ENCODE assay signal across 10 mouse cellular contexts in the genomic region with DNA sequence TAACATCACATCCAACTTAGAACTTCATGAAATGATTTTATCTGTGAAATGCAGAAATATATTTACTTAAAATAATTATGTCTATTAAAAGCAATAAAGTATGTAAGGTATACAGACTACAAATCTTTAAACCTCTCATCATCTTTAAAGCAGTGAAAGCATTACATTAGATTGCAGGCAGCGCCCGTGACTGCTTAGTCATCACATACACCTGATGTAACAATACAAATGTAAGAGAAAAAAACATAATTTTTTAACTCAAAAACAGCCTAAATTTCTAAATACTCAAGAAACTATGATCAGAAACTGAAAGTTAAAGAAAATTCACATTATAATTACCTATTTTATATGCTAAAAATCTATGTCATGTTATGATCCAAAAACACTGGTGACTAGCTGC. TPM values are rescaled to one million over a fixed set of nuclear protein-coding genes. Genes with fewer than 3 reads are reported as not detected.
DNase-seq lines count a peak whose midpoint lies in the region; ATAC-seq and TF ChIP-seq lines count a peak whose summit lies in the region.
"Had no signal": no experiment of that assay in that cellular context is flagged by ENCODE, and none has a peak within 500 bp of the region (broad histone marks: within the 10 kb centered on the region; RNA-seq: fewer than 3 reads in every experiment).

No protein-coding gene starts in this region.

- no peaks in the 10 kb centered on the region for H3K27me3 ChIP-seq in forebrain, embryonic 14.5 days (replicated peaks; ENCODE audit: control insufficient read depth, insufficient read depth, low read length)
- no peaks in the 10 kb centered on the region for H3K27me3 ChIP-seq in forebrain, embryonic 10.5 days (ENCODE audit: poor library complexity, severe bottlenecking)
- H3K27me3 ChIP-seq in liver, adult 2 months (ENCODE audit: control insufficient read depth, insufficient read depth, low read length), result no peaks in the 10 kb centered on the region
- no peaks in the 10 kb centered on the region for H3K27me3 ChIP-seq in hindbrain, embryonic 12.5 days
- no peaks in the 10 kb centered on the region for H3K27me3 ChIP-seq in midbrain, postnatal 0 days (ENCODE audit: insufficient read depth, low read length)

- H3K4me3 ChIP-seq in forebrain, embryonic 14.5 days (ENCODE audit: low read depth, low read length), result peak overlapping the region; percentile 16; the same call in 1 of the 2 replicates
- H3K4me3 ChIP-seq in forebrain, embryonic 10.5 days, result no peak overlapping the region
- peak overlapping the region; percentile 10; the same call in 1 of the 2 replicates for H3K4me3 ChIP-seq in liver, adult 2 months (ENCODE audit: insufficient read depth, low read depth, low read length)
- no peak overlapping the region for H3K4me3 ChIP-seq in hindbrain, embryonic 12.5 days
- peak overlapping the region; percentile 25; the same call in 1 of the 2 replicates for H3K4me3 ChIP-seq in midbrain, postnatal 0 days (ENCODE audit: low read depth, low read length)

- ATAC-seq in forebrain, embryonic 14.5 days, result no peak
- ATAC-seq in hindbrain, embryonic 12.5 days (ENCODE audit: low FRiP score), result no peak
- ATAC-seq in midbrain, postnatal 0 days (ENCODE audit: low FRiP score), result no peak
- no peak for ATAC-seq in CD4-positive, CD25-positive, alpha-beta regulatory T cell, adult 4 months

- H3K9ac ChIP-seq in forebrain, embryonic 14.5 days (ENCODE audit: low read length), result no peak overlapping the region
- no peak overlapping the region for H3K9ac ChIP-seq in liver, adult 2 months (ENCODE audit: low read depth, low read length)
- H3K9ac ChIP-seq in hindbrain, embryonic 12.5 days, result no peak overlapping the region
- no peak overlapping the region for H3K9ac ChIP-seq in midbrain, postnatal 0 days (replicated peaks; ENCODE audit: low read length, poor library complexity, severe bottlenecking)

- H3K36me3 ChIP-seq in forebrain, embryonic 14.5 days (ENCODE audit: control insufficient read depth, insufficient read depth, low read length), result peaks cover 29% of the 10 kb centered on the region
- peaks cover 73% of the 10 kb centered on the region for H3K36me3 ChIP-seq in forebrain, embryonic 10.5 days (replicated peaks)
- H3K36me3 ChIP-seq in liver, adult 2 months (ENCODE audit: control insufficient read depth, insufficient read depth, low read length), result peaks cover 26% of the 10 kb centered on the region
- peaks cover 14% of the 10 kb centered on the region for H3K36me3 ChIP-seq in hindbrain, embryonic 12.5 days
- H3K36me3 ChIP-seq in midbrain, postnatal 0 days (ENCODE audit: insufficient read depth, low read length), result peaks cover 3% of the 10 kb centered on the region; the same call in 1 of the 2 replicates

- H3K9me3 ChIP-seq in forebrain, embryonic 14.5 days (replicated peaks; ENCODE audit: control insufficient read depth, low read length), result no peaks in the 10 kb centered on the region
- no peaks in the 10 kb centered on the region for H3K9me3 ChIP-seq in forebrain, embryonic 10.5 days
- no peaks in the 10 kb centered on the region for H3K9me3 ChIP-seq in hindbrain, embryonic 12.5 days (replicated peaks)
- H3K9me3 ChIP-seq in midbrain, postnatal 0 days (ENCODE audit: low read length), result no peaks in the 10 kb centered on the region

- no peak overlapping the region for H3K27ac ChIP-seq in forebrain, embryonic 14.5 days (ENCODE audit: low read depth, low read length)
- H3K27ac ChIP-seq in forebrain, embryonic 10.5 days, result no peak overlapping the region
- H3K27ac ChIP-seq in liver, adult 2 months (replicated peaks; ENCODE audit: insufficient read depth, low read depth, low read length), result no peak overlapping the region
- no peak overlapping the region for H3K27ac ChIP-seq in hindbrain, embryonic 12.5 days
- no peak overlapping the region for H3K27ac ChIP-seq in midbrain, postnatal 0 days (ENCODE audit: low read depth, low read length)

- WGBS in forebrain, embryonic 14.5 days, result 45% methylated on average over 2 of the region's 2 CpGs
- 93% methylated on average over 2 of the region's 2 CpGs for WGBS in forebrain, embryonic 10.5 days
- WGBS in liver, adult 2 months, result 17% methylated on average over 2 of the region's 2 CpGs
- 76% methylated on average over 2 of the region's 2 CpGs for WGBS in hindbrain, embryonic 12.5 days
- 29% methylated on average over 2 of the region's 2 CpGs for WGBS in midbrain, postnatal 0 days

- no peak for TF ChIP-seq POLR2A in liver, adult 2 months (IDR thresholded peaks at IDR 0.05; ENCODE audit: extremely low read depth, insufficient read depth, low read length)

- peak; percentile 31 for DNase-seq in forebrain, embryonic 14.5 days (ENCODE audit: low spot score)
- DNase-seq in forebrain, embryonic 10.5 days (ENCODE audit: extremely low spot score, low spot score), result no peak
- no peak for DNase-seq in liver, adult 2 months (ENCODE audit: extremely low read depth, low read depth, low spot score)
- no peak for DNase-seq in liver
- DNase-seq in midbrain, postnatal 0 days (ENCODE audit: low spot score), result no peak
- no peak for DNase-seq in testis, postnatal 10 days (ENCODE audit: low spot score)
- DNase-seq: kidney, adult 2 months; retina, postnatal 1 day had no signal

- TF ChIP-seq CTCF in liver, adult 2 months (IDR thresholded peaks at IDR 0.05; ENCODE audit: low read depth, low read length), result no peak
- TF ChIP-seq CTCF in midbrain, postnatal 0 days (IDR thresholded peaks at IDR 0.05), result no peak

- H3K79me2 ChIP-seq in liver, adult 2 months (ENCODE audit: control insufficient read depth, insufficient read depth, low read length), result peaks cover 17% of the 10 kb centered on the region

- peak overlapping the region; percentile 50 for H3K4me2 ChIP-seq in forebrain, embryonic 14.5 days (ENCODE audit: low read length)
- peak overlapping the region; percentile 34; the same call in 1 of the 2 replicates for H3K4me2 ChIP-seq in hindbrain, embryonic 12.5 days (replicated peaks)
- peak overlapping the region; percentile 48 for H3K4me2 ChIP-seq in midbrain, postnatal 0 days (ENCODE audit: low read depth, low read length, poor library complexity, severe bottlenecking)

- H3K4me1 ChIP-seq in forebrain, embryonic 14.5 days (ENCODE audit: control insufficient read depth, insufficient read depth, low read length), result peaks cover 10% of the 10 kb centered on the region
- peaks cover 27% of the 10 kb centered on the region for H3K4me1 ChIP-seq in forebrain, embryonic 10.5 days
- H3K4me1 ChIP-seq in liver, adult 2 months (ENCODE audit: control insufficient read depth, insufficient read depth, low read length), result peaks cover 12% of the 10 kb centered on the region; the same call in 1 of the 2 replicates
- H3K4me1 ChIP-seq in hindbrain, embryonic 12.5 days, result peaks cover 9% of the 10 kb centered on the region
- H3K4me1 ChIP-seq in midbrain, postnatal 0 days (ENCODE audit: insufficient read depth, low read length), result no peaks in the 10 kb centered on the region; the same call in 1 of the 2 replicates

RNA-seq across cellular contexts. Expression of gene Chd2, which starts 11.5 kb away (rescaled TPM):
- polyA plus RNA-seq in forebrain, embryonic 14.5 days (2014; fragmentation: Nextera tagmentation; extraction: Ambion mirVana), result 40.2 and 43.4 TPM in 2 replicates
- 45.1 and 45.7 TPM in 2 replicates for polyA plus RNA-seq in forebrain, embryonic 10.5 days (2016; fragmentation: Nextera tagmentation; extraction: Ambion mirVana)
- 40.0 and 42.0 TPM in 2 replicates for total RNA-seq in liver, adult 2 months (2014; rRNA removed)
- polyA plus RNA-seq in liver, adult 2 months (2012; rRNA removed), result 16.9 and 20.1 TPM in 2 replicates
- polyA plus RNA-seq in hindbrain, embryonic 12.5 days (2016; fragmentation: Nextera tagmentation; extraction: Ambion mirVana), result 63.6 and 67.9 TPM in 2 replicates
- total RNA-seq in midbrain, postnatal 0 days (2014; rRNA removed), result 34.0 and 34.4 TPM in 2 replicates
- polyA plus RNA-seq in midbrain, postnatal 0 days (2015; fragmentation: Nextera tagmentation; extraction: Ambion mirVana), result 33.2 and 43.8 TPM in 2 replicates
- 100 to 1,000 TPM; 223 to 256 TPM for polyA plus RNA-seq in CD4-positive, CD25-positive, alpha-beta regulatory T cell, adult 4 months (2017; shearing (Covaris generic))

Comparison
In these comparisons a context has a peak if more than half of its experiments do, and no peak if none do; other contexts are left out.
1. H3K4me3 ChIP-seq: peak in forebrain, embryonic 14.5 days (single experiment), liver, adult 2 months (single experiment) and midbrain, postnatal 0 days (single experiment); none in forebrain, embryonic 10.5 days (single experiment) and hindbrain, embryonic 12.5 days (single experiment).
2. Peak in every context shown above with its lines, with median percentiles within 50 percentile points of each other: H3K4me2 ChIP-seq.